Mouse (Mus musculus) ES-Bruce4 (cell line): ENCODE measurements around the gene Ak3.

ENCODE experiments used
- CTCF ChIP-seq: IDR thresholded peaks from one replicate; pipeline ENCODE4 v1.8.1; 2011; ENCODE audit warnings: low read depth, low read length
- EP300 ChIP-seq: IDR thresholded peaks from 2 replicates; pipeline ENCODE4 v1.6.1; 2011; ENCODE audit warnings: low read depth, low read length; ENCODE audit not compliant: insufficient read depth

- TF ChIP-seq EP300 = no peak
- no peak for TF ChIP-seq CTCF
Observed at GRCm38 (mm10) chr19:29032662-29033061, 15.1 kb downstream of the Ak3 start.
